Mouse (Mus musculus): ENCODE measurements around the gene Gm7138. TPM values are rescaled to one million over a fixed set of nuclear protein-coding genes. Genes with fewer than 3 reads are reported as not detected.
"Not testable (repeated sequence)": the region's sequence is repeated elsewhere in the genome, so short reads cannot be mapped to it uniquely, and the experiment has no call there.

Gene Gm7138
- polyA plus RNA-seq (2012; rRNA removed) = not detected in 2 replicates

- DNase-seq (ENCODE audit: low read depth) = not testable (repeated sequence)
Measured at GRCm38 (mm10) chr10:77776844-77777243, at the start of gene Gm7138. Gm7138 (minus strand) TSS chr10:77776944.

- no peak for DNase-seq (ENCODE audit: low read depth)
Measured at GRCm38 (mm10) chr10:77819203-77819602, 42.5 kb upstream of the Gm7138 start.

GRCm38 (mm10) chr10:77818523-77818922 lies 41.8 kb upstream of the Gm7138 start:
- DNase-seq (ENCODE audit: low read depth) = no peak

GRCm38 (mm10) chr10:77815514-77815913 lies 38.8 kb upstream of the Gm7138 start:
- DNase-seq (ENCODE audit: low read depth) = no peak

GRCm38 (mm10) chr10:77814382-77814781 lies 37.6 kb upstream of the Gm7138 start, which contains the start of gene Gm2696:
Gm2696 (plus strand) TSS chr10:77814682.
- DNase-seq (ENCODE audit: low read depth) = no peak

- no peak for DNase-seq (ENCODE audit: low read depth)
Measured at GRCm38 (mm10) chr10:77811743-77812142, 35.0 kb upstream of the Gm7138 start, which contains the start of gene Gm9507. Gm9507 (minus strand) TSS chr10:77811843.

GRCm38 (mm10) chr10:77804095-77804494 lies 27.4 kb upstream of the Gm7138 start:
- no peak for DNase-seq (ENCODE audit: low read depth)

GRCm38 (mm10) chr10:77798921-77799508 lies 22.3 kb upstream of the Gm7138 start, which contains the start of gene Gm19668:
Gm19668 (minus strand) TSS chr10:77799133.
- no peak for DNase-seq (ENCODE audit: low read depth)

- DNase-seq (ENCODE audit: low read depth) = not testable (repeated sequence)
Measured at GRCm38 (mm10) chr10:77798164-77798920, 21.6 kb upstream of the Gm7138 start.

GRCm38 (mm10) chr10:77797677-77798076 lies 20.9 kb upstream of the Gm7138 start:
- DNase-seq (ENCODE audit: low read depth) = no peak

- no peak for DNase-seq (ENCODE audit: low read depth)
Measured at GRCm38 (mm10) chr10:77794976-77795375, 18.2 kb upstream of the Gm7138 start, which contains the start of gene Gm9639. Gm9639 (minus strand) TSS chr10:77795076.

GRCm38 (mm10) chr10:77788621-77789020 lies 11.9 kb upstream of the Gm7138 start:
- no peak for DNase-seq (ENCODE audit: low read depth)

GRCm38 (mm10) chr10:77787876-77788275 lies 11.1 kb upstream of the Gm7138 start, which contains the start of gene Gm7137:
Gm7137 (minus strand) TSS chr10:77788200.
- DNase-seq (ENCODE audit: low read depth) = not testable (repeated sequence)

- not testable (repeated sequence) for DNase-seq (ENCODE audit: low read depth)
Measured at GRCm38 (mm10) chr10:77783396-77783795, 6.7 kb upstream of the Gm7138 start.

GRCm38 (mm10) chr10:77782442-77782841 lies 5.7 kb upstream of the Gm7138 start, which contains the start of gene Gm3250:
Gm3250 (minus strand) TSS chr10:77782542.
- DNase-seq (ENCODE audit: low read depth) = not testable (repeated sequence)

- DNase-seq (ENCODE audit: low read depth) = not testable (repeated sequence)
Measured at GRCm38 (mm10) chr10:77772142-77772541, 4.6 kb downstream of the Gm7138 start.

GRCm38 (mm10) chr10:77771225-77771624 lies 5.5 kb downstream of the Gm7138 start, which contains the start of gene Gm3238:
Gm3238 (minus strand) TSS chr10:77771325.
- not testable (repeated sequence) for DNase-seq (ENCODE audit: low read depth)

GRCm38 (mm10) chr10:77769727-77770126 lies 7.0 kb downstream of the Gm7138 start:
- DNase-seq (ENCODE audit: low read depth) = no peak

GRCm38 (mm10) chr10:77759582-77759981 lies 17.2 kb downstream of the Gm7138 start, which contains the start of gene Gm3233:
Gm3233 (minus strand) TSS chr10:77759682.
- not testable (repeated sequence) for DNase-seq (ENCODE audit: low read depth)

- DNase-seq (ENCODE audit: low read depth) = no peak
Measured at GRCm38 (mm10) chr10:77753448-77753847, 23.3 kb downstream of the Gm7138 start.

GRCm38 (mm10) chr10:77752312-77752711 lies 24.4 kb downstream of the Gm7138 start:
- DNase-seq (ENCODE audit: low read depth) = not testable (repeated sequence)

- DNase-seq (ENCODE audit: low read depth) = not testable (repeated sequence)
Measured at GRCm38 (mm10) chr10:77751254-77751653, 25.5 kb downstream of the Gm7138 start, which contains the start of gene Gm9736. Gm9736 (minus strand) TSS chr10:77751354.
